Mouse (Mus musculus) bone marrow macrophage, adult 2 months (primary cell): ENCODE measurements around the gene Nenf. TPM values are rescaled to one million over a fixed set of nuclear protein-coding genes. Genes with fewer than 3 reads are reported as not detected.
A peak's percentile ranks its signal among the peaks of the same experiment; 100 is the strongest.

ENCODE experiments used
- H3K27ac ChIP-seq: 2 replicates; pipeline ENCODE4 v1.5.1; 2012; ENCODE audit warnings: low read depth, low read length; ENCODE audit not compliant: insufficient read depth
- H3K4me1 ChIP-seq: 2 replicates; pipeline ENCODE4 v1.6.1; 2012; ENCODE audit warnings: low read length; ENCODE audit not compliant: control insufficient read depth, insufficient read depth
- H3K4me3 ChIP-seq: 2 replicates; pipeline ENCODE4 v1.5.1; 2012; ENCODE audit warnings: mild to moderate bottlenecking, low read length, moderate library complexity; ENCODE audit not compliant: insufficient read depth
- CTCF ChIP-seq: IDR thresholded peaks from 2 replicates; pipeline ENCODE4 v1.5.1; 2012; ENCODE audit warnings: low read depth, mild to moderate bottlenecking, low read length, moderate library complexity
- POLR2A ChIP-seq: IDR thresholded peaks from 2 replicates; pipeline ENCODE4 v1.6.1; 2012; ENCODE audit warnings: mild to moderate bottlenecking, low read depth, low read length, borderline replicate concordance
- polyA plus RNA-seq: library from polyadenylated mRNA; stranded (reverse); fragments of >200 nt; gene quantifications from 2 replicates; pipeline ENCODE4 v1.2.4, GENCODE M21; 2012; ENCODE audit not compliant: missing spikeins, insufficient read depth, insufficient read length

The Nenf gene
- polyA plus RNA-seq, 1 experiment: 46.5 TPM

- Histone ChIP-seq H3K27ac (no peak overlapping the region), H3K4me1 (peaks cover 2% of the 10 kb centered on the region; the same call in 1 of the 2 replicates), H3K4me3 (no peak overlapping the region)
- TF ChIP-seq POLR2A (no peak), CTCF (no peak)
Measured at GRCm38 (mm10) chr1:191306316-191306715, 11.7 kb downstream of the Nenf start.

GRCm38 (mm10) chr1:191305610-191306009, 12.4 kb downstream of the Nenf start:
- Histone ChIP-seq H3K4me1 (peaks cover 2% of the 10 kb centered on the region; the same call in 1 of the 2 replicates), H3K27ac (no peak overlapping the region), H3K4me3 (no peak overlapping the region)
- TF ChIP-seq POLR2A (no peak), CTCF (no peak)

GRCm38 (mm10) chr1:191304216-191304615, 13.8 kb downstream of the Nenf start:
- no peak overlapping the region for H3K4me3 ChIP-seq
- TF ChIP-seq POLR2A (no peak), CTCF (no peak)
- H3K27ac ChIP-seq: no peak overlapping the region
- H3K4me1 ChIP-seq: peaks cover 2% of the 10 kb centered on the region; the same call in 1 of the 2 replicates

GRCm38 (mm10) chr1:191303736-191304135, 14.3 kb downstream of the Nenf start:
- Histone ChIP-seq H3K4me1 (peaks cover 2% of the 10 kb centered on the region; the same call in 1 of the 2 replicates), H3K4me3 (no peak overlapping the region), H3K27ac (no peak overlapping the region)
- TF ChIP-seq CTCF (no peak), POLR2A (no peak)

GRCm38 (mm10) chr1:191301903-191302302, 16.1 kb downstream of the Nenf start:
- TF ChIP-seq CTCF (no peak), POLR2A (no peak)
- no peak overlapping the region for H3K27ac ChIP-seq
- peaks cover 2% of the 10 kb centered on the region; the same call in 1 of the 2 replicates for H3K4me1 ChIP-seq
- H3K4me3 ChIP-seq: no peak overlapping the region

GRCm38 (mm10) chr1:191299215-191299942, 18.6 kb downstream of the Nenf start:
- H3K4me3 ChIP-seq: no peak overlapping the region
- peaks cover 12% of the 10 kb centered on the region for H3K4me1 ChIP-seq
- TF ChIP-seq CTCF (peak; percentile 62), POLR2A (no peak)
- H3K27ac ChIP-seq: no peak overlapping the region

- H3K4me3 ChIP-seq: no peak overlapping the region
- no peak overlapping the region for H3K27ac ChIP-seq
- peaks cover 16% of the 10 kb centered on the region for H3K4me1 ChIP-seq
- TF ChIP-seq CTCF (no peak), POLR2A (no peak)
Measured at GRCm38 (mm10) chr1:191298304-191298703, 19.7 kb downstream of the Nenf start.

- TF ChIP-seq POLR2A: no peak
- TF ChIP-seq CTCF: no peak
- Histone ChIP-seq H3K4me1 (peaks cover 29% of the 10 kb centered on the region), H3K27ac (no peak overlapping the region), H3K4me3 (no peak overlapping the region)
Measured at GRCm38 (mm10) chr1:191296445-191296844, 21.5 kb downstream of the Nenf start.

GRCm38 (mm10) chr1:191295784-191296183, 22.2 kb downstream of the Nenf start:
- Histone ChIP-seq H3K4me1 (peaks cover 33% of the 10 kb centered on the region), H3K4me3 (no peak overlapping the region), H3K27ac (no peak overlapping the region)
- TF ChIP-seq CTCF: no peak
- TF ChIP-seq POLR2A: no peak

GRCm38 (mm10) chr1:191293996-191294795, 23.8 kb downstream of the Nenf start:
- TF ChIP-seq POLR2A (no peak), CTCF (no peak)
- H3K4me1 ChIP-seq: peaks cover 39% of the 10 kb centered on the region
- no peak overlapping the region for H3K4me3 ChIP-seq
- H3K27ac ChIP-seq: no peak overlapping the region
